Comparison of ENCODE assay signal across 10 mouse cellular contexts in genomic region chr1:176212922-176213644, GRCm38 (mm10).
A peak's percentile ranks its signal among the peaks of the same experiment; 100 is the strongest.
DNase-seq lines count a peak whose midpoint lies in the region; ATAC-seq lines count a peak whose summit lies in the region.
"Had no signal": no experiment of that assay in that cellular context is flagged by ENCODE, and none has a peak within 500 bp of the region (broad histone marks: within the 10 kb centered on the region; RNA-seq: fewer than 3 reads in every experiment).

No protein-coding gene starts in this region.

- DNase-seq in heart, postnatal 4 days: no peak
- DNase-seq in lung, postnatal 25 days (ENCODE audit: low spot score): no peak
- no peak for DNase-seq in frontal cortex, postnatal 36 days (ENCODE audit: low spot score in 2 of 2)
- DNase-seq in right cerebral cortex, adult 18-20 months: no peak

- H3K9me3 ChIP-seq in heart, embryonic 11.5 days (replicated peaks; ENCODE audit: control insufficient read depth, low read length): no peaks in the 10 kb centered on the region
- H3K9me3 ChIP-seq in lung, embryonic 16.5 days (ENCODE audit: control insufficient read depth, low read length): no peaks in the 10 kb centered on the region
- no peaks in the 10 kb centered on the region for H3K9me3 ChIP-seq in intestine, embryonic 16.5 days (ENCODE audit: control insufficient read depth, low read length)
- H3K9me3 ChIP-seq in stomach, embryonic 15.5 days: no peaks in the 10 kb centered on the region

- no peaks in the 10 kb centered on the region for H3K27me3 ChIP-seq in heart, embryonic 11.5 days (ENCODE audit: control insufficient read depth, insufficient read depth, low read length)
- no peaks in the 10 kb centered on the region for H3K27me3 ChIP-seq in lung, embryonic 16.5 days (ENCODE audit: control insufficient read depth, insufficient read depth, low read depth, low read length)
- H3K27me3 ChIP-seq in intestine, embryonic 16.5 days (replicated peaks; ENCODE audit: control insufficient read depth, insufficient read depth, low read length): no peaks in the 10 kb centered on the region
- no peaks in the 10 kb centered on the region for H3K27me3 ChIP-seq in stomach, embryonic 15.5 days (replicated peaks)
- H3K27me3 ChIP-seq: CH12.LX had no signal

- WGBS in heart, embryonic 11.5 days (ENCODE audit: insufficient replicate concordance): 59% methylated on average over 9 of the region's 9 CpGs
- 47% methylated on average over 9 of the region's 9 CpGs for WGBS in lung, embryonic 16.5 days
- 68% methylated on average over 9 of the region's 9 CpGs for WGBS in intestine, embryonic 16.5 days
- 53% methylated on average over 9 of the region's 9 CpGs for whole genome bisulfite sequencing in stomach, embryonic 15.5 days

- H3K9ac ChIP-seq in heart, embryonic 11.5 days (ENCODE audit: low read depth, low read length): no peak overlapping the region
- H3K9ac ChIP-seq in lung, embryonic 16.5 days (ENCODE audit: low read length): no peak overlapping the region
- H3K9ac ChIP-seq in intestine, embryonic 16.5 days (ENCODE audit: low read depth, low read length): no peak overlapping the region
- no peak overlapping the region for H3K9ac ChIP-seq in stomach, embryonic 15.5 days

- H3K4me1 ChIP-seq in heart, embryonic 11.5 days (ENCODE audit: control insufficient read depth, insufficient read depth, low read length): peaks cover 2% of the 10 kb centered on the region; the same call in 1 of the 2 replicates
- peaks cover 5% of the 10 kb centered on the region; the same call in 1 of the 2 replicates for H3K4me1 ChIP-seq in lung, embryonic 16.5 days (replicated peaks; ENCODE audit: control insufficient read depth, insufficient read depth, low read length)
- H3K4me1 ChIP-seq in intestine, embryonic 16.5 days (ENCODE audit: control insufficient read depth, insufficient read depth, low read length): peaks cover 6% of the 10 kb centered on the region; the same call in 1 of the 2 replicates
- H3K4me1 ChIP-seq in stomach, embryonic 15.5 days: no peaks in the 10 kb centered on the region
- H3K4me1 ChIP-seq: megakaryocyte, embryonic 14.5 days had no signal

- no peak overlapping the region for H3K27ac ChIP-seq in heart, embryonic 11.5 days (ENCODE audit: low read depth, low read length)
- H3K27ac ChIP-seq in lung, embryonic 16.5 days (ENCODE audit: low read length): no peak overlapping the region
- no peak overlapping the region for H3K27ac ChIP-seq in intestine, embryonic 16.5 days (ENCODE audit: low read length)
- no peak overlapping the region for H3K27ac ChIP-seq in stomach, embryonic 15.5 days

- H3K4me2 ChIP-seq in heart, embryonic 11.5 days: peak overlapping the region; percentile 43
- peak overlapping the region; percentile 55 for H3K4me2 ChIP-seq in lung, embryonic 16.5 days (ENCODE audit: low read depth, low read length)
- peak overlapping the region; percentile 42; the same call in 1 of the 2 replicates for H3K4me2 ChIP-seq in intestine, embryonic 16.5 days (ENCODE audit: low read depth, low read length)
- H3K4me2 ChIP-seq in stomach, embryonic 15.5 days: peak overlapping the region; percentile 47

- no peak for ATAC-seq in heart, embryonic 11.5 days (replicated peaks; ENCODE audit: insufficient number of reproducible peaks, low FRiP score, low TSS enrichment)
- ATAC-seq in lung, embryonic 16.5 days (ENCODE audit: low read depth): peak; percentile 20; the same call in 1 of the 2 replicates
- ATAC-seq in intestine, embryonic 16.5 days: no peak
- ATAC-seq in stomach, embryonic 15.5 days (ENCODE audit: insufficient read depth, low FRiP score, low read depth): no peak

- H3K4me3 ChIP-seq in heart, embryonic 11.5 days (ENCODE audit: low read depth, low read length): no peak overlapping the region
- peak overlapping the region; percentile 17 for H3K4me3 ChIP-seq in lung, embryonic 16.5 days (ENCODE audit: low read length)
- 0 out of 2 replicates have a peak overlapping the region, but pooled peaks have one; percentile 11 for H3K4me3 ChIP-seq in intestine, embryonic 16.5 days (ENCODE audit: low read length)
- peak overlapping the region; percentile 12; the same call in 1 of the 2 replicates for H3K4me3 ChIP-seq in stomach, embryonic 15.5 days (replicated peaks)
- H3K4me3 ChIP-seq: megakaryocyte, embryonic 14.5 days had no signal

- H3K36me3 ChIP-seq in heart, embryonic 11.5 days (ENCODE audit: control insufficient read depth, insufficient read depth, low read length): no peaks in the 10 kb centered on the region
- H3K36me3 ChIP-seq in lung, embryonic 16.5 days (ENCODE audit: control insufficient read depth, insufficient read depth, low read length): no peaks in the 10 kb centered on the region
- no peaks in the 10 kb centered on the region for H3K36me3 ChIP-seq in intestine, embryonic 16.5 days (ENCODE audit: control insufficient read depth, insufficient read depth, low read length)
- H3K36me3 ChIP-seq in stomach, embryonic 15.5 days: no peaks in the 10 kb centered on the region
